Mouse (Mus musculus) E14TG2a.4 (cell line): Measurements from ENCODE around the gene Arrdc5.

Source experiments
- H3K27me3 ChIP-seq: 2 replicates; pipeline ENCODE4 v1.6.1; 2014; ENCODE audit warnings: low read length, control low read depth; ENCODE audit not compliant: insufficient read depth
- H3K36me3 ChIP-seq: 2 replicates; pipeline ENCODE4 v1.6.1; 2014; ENCODE audit warnings: low read length, control low read depth; ENCODE audit not compliant: insufficient read depth
- H3K4me1 ChIP-seq: replicated peaks from 2 replicates; pipeline ENCODE4 v1.6.1; 2014; ENCODE audit warnings: low read depth, low read length, control low read depth
- H3K4me3 ChIP-seq: replicated peaks from 2 replicates; pipeline ENCODE4 v1.5.1; 2014; ENCODE audit warnings: mild to moderate bottlenecking, low read length
- H3K9me3 ChIP-seq: 2 replicates; pipeline ENCODE4 v1.6.1; 2014; ENCODE audit warnings: low read length, control low read depth
- CTCF ChIP-seq: conservative IDR thresholded peaks from 2 replicates; pipeline ENCODE4 v1.5.1; 2014; ENCODE audit warnings: low read length
- NANOG ChIP-seq: IDR thresholded peaks from 2 replicates; pipeline ENCODE4 v1.6.1; 2014; ENCODE audit warnings: borderline replicate concordance, low read length, mixed read lengths
- POU5F1 ChIP-seq: IDR thresholded peaks from 2 replicates; pipeline ENCODE4 v1.6.1; 2014; ENCODE audit warnings: low read length, borderline replicate concordance

The Arrdc5 gene

GRCm38 (mm10) chr17:56302363-56302996 is 2.4 kb upstream of the Arrdc5 start:
- no peaks in the 10 kb centered on the region for H3K9me3 ChIP-seq
- H3K4me1 ChIP-seq: peaks cover 72% of the 10 kb centered on the region
- peak overlapping the region; percentile 94 for H3K4me3 ChIP-seq
- no peaks in the 10 kb centered on the region for H3K27me3 ChIP-seq
- no peak for TF ChIP-seq NANOG
- no peak for TF ChIP-seq POU5F1
- no peak for TF ChIP-seq CTCF
- H3K36me3 ChIP-seq: peaks cover 29% of the 10 kb centered on the region

GRCm38 (mm10) chr17:56298238-56298637 is 1.8 kb downstream of the Arrdc5 start:
- TF ChIP-seq CTCF (no peak), NANOG (peak; percentile 80)
- H3K27me3 ChIP-seq: peaks cover 19% of the 10 kb centered on the region
- no peak overlapping the region for H3K4me3 ChIP-seq
- no peaks in the 10 kb centered on the region for H3K36me3 ChIP-seq
- no peaks in the 10 kb centered on the region for H3K9me3 ChIP-seq
- peaks cover 64% of the 10 kb centered on the region for H3K4me1 ChIP-seq

GRCm38 (mm10) chr17:56296201-56296600 is 3.9 kb downstream of the Arrdc5 start:
- H3K27me3 ChIP-seq: peaks cover 19% of the 10 kb centered on the region
- H3K9me3 ChIP-seq: no peaks in the 10 kb centered on the region
- H3K4me1 ChIP-seq: peaks cover 70% of the 10 kb centered on the region
- TF ChIP-seq CTCF (no peak), POU5F1 (no peak), NANOG (no peak)
- no peak overlapping the region for H3K4me3 ChIP-seq
- no peaks in the 10 kb centered on the region for H3K36me3 ChIP-seq

GRCm38 (mm10) chr17:56294241-56294640 is 5.8 kb downstream of the Arrdc5 start:
- H3K27me3 ChIP-seq: peaks cover 19% of the 10 kb centered on the region
- no peaks in the 10 kb centered on the region for H3K36me3 ChIP-seq
- H3K4me3 ChIP-seq: peak overlapping the region; percentile 30; the same call in 1 of the 2 replicates
- no peaks in the 10 kb centered on the region for H3K9me3 ChIP-seq
- peaks cover 63% of the 10 kb centered on the region for H3K4me1 ChIP-seq
- TF ChIP-seq POU5F1 (no peak), NANOG (no peak), CTCF (no peak)

- no peak for TF ChIP-seq CTCF
- TF ChIP-seq POU5F1: no peak
- no peak for TF ChIP-seq NANOG
- Histone ChIP-seq H3K4me3 (no peak overlapping the region), H3K9me3 (no peaks in the 10 kb centered on the region), H3K36me3 (no peaks in the 10 kb centered on the region), H3K27me3 (peaks cover 19% of the 10 kb centered on the region), H3K4me1 (peaks cover 67% of the 10 kb centered on the region)
These were observed 6.8 kb downstream of the Arrdc5 start for GRCm38 (mm10) chr17:56293291-56293690.

- Histone ChIP-seq H3K4me1 (peaks cover 70% of the 10 kb centered on the region), H3K4me3 (peak within 1 kb of the TSS; percentile 70), H3K27me3 (peaks cover 19% of the 10 kb centered on the region), H3K9me3 (no peaks in the 10 kb centered on the region), H3K36me3 (peaks cover under 1% of the 10 kb centered on the region; the same call in 1 of the 2 replicates)
- TF ChIP-seq POU5F1 (no peak), NANOG (no peak), CTCF (no peak)
These were observed 7.4 kb downstream of the Arrdc5 start, which contains the start of gene Plin3 for GRCm38 (mm10) chr17:56292531-56293222. Gene Plin3, minus strand, starts transcription at chr17:56292873.

- H3K4me3 ChIP-seq: peak overlapping the region; percentile 70
- peaks cover 19% of the 10 kb centered on the region for H3K27me3 ChIP-seq
- H3K36me3 ChIP-seq: peaks cover 6% of the 10 kb centered on the region
- TF ChIP-seq NANOG (no peak), POU5F1 (no peak), CTCF (no peak)
- H3K4me1 ChIP-seq: peaks cover 72% of the 10 kb centered on the region
- H3K9me3 ChIP-seq: no peaks in the 10 kb centered on the region
These were observed 8.1 kb downstream of the Arrdc5 start for GRCm38 (mm10) chr17:56291826-56292475.

GRCm38 (mm10) chr17:56291171-56291511 is 8.9 kb downstream of the Arrdc5 start:
- Histone ChIP-seq H3K9me3 (no peaks in the 10 kb centered on the region), H3K27me3 (peaks cover 18% of the 10 kb centered on the region), H3K4me3 (peak overlapping the region; percentile 70), H3K36me3 (peaks cover 14% of the 10 kb centered on the region), H3K4me1 (peaks cover 72% of the 10 kb centered on the region)
- TF ChIP-seq POU5F1: no peak
- peak; percentile 72 for TF ChIP-seq CTCF
- TF ChIP-seq NANOG: no peak
